13 mouse cellular contexts compared by ENCODE assay signal in the genomic region with DNA sequence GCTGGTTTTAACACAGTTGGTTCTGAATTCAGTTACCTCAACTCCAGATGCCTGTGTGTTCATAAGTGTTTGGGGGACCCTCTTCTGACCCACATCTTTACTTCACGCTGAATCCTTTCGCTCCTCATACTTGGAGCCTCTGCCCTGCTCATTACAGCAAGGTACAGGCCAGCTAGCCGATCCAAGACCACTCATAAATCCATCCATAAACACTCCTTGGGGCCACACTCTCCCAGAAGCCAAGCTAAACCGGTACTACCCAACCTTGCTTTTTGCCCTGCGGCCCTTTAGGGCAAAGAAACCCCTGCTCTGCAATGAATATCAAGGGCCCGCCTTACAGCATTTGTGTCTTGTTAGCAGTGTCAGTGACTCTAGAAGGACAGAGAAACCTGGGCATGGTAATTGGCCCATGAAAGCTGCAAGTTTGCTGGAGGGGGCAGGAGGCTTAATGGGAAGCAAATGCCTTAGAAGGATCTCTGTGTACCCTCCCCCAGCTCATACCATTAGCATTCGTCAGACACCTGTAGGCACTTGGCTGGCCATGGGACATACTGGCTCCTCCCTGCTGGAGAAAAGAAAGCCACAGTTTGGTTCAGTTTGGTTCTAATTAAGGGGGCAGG. TPM values are rescaled to one million over a fixed set of nuclear protein-coding genes. Genes with fewer than 3 reads are reported as not detected.
A peak's percentile ranks its signal among the peaks of the same experiment; 100 is the strongest.
DNase-seq lines count a peak whose midpoint lies in the region; ATAC-seq and TF ChIP-seq lines count a peak whose summit lies in the region.
"Had no signal": no experiment of that assay in that cellular context is flagged by ENCODE, and none has a peak within 500 bp of the region (broad histone marks: within the 10 kb centered on the region; RNA-seq: fewer than 3 reads in every experiment).

No protein-coding gene starts in this region.

- H3K27me3 ChIP-seq in kidney, postnatal 0 days (ENCODE audit: insufficient read depth, low read length) = no peaks in the 10 kb centered on the region
- no peaks in the 10 kb centered on the region for H3K27me3 ChIP-seq in liver, postnatal 0 days (ENCODE audit: insufficient read depth, low read length)

- H3K4me1 ChIP-seq in kidney, postnatal 0 days (replicated peaks; ENCODE audit: insufficient read depth, low read length) = peaks cover 9% of the 10 kb centered on the region
- no peaks in the 10 kb centered on the region for H3K4me1 ChIP-seq in liver, postnatal 0 days (ENCODE audit: insufficient read depth)

- H3K4me3 ChIP-seq in kidney, postnatal 0 days (replicated peaks; ENCODE audit: low read depth, low read length) = no peak overlapping the region
- no peak overlapping the region for H3K4me3 ChIP-seq in liver, postnatal 0 days (ENCODE audit: low read depth, low read length)
- H3K4me3 ChIP-seq: hindbrain, embryonic 12.5 days; myocyte had no signal

- H3K4me2 ChIP-seq in kidney, postnatal 0 days (ENCODE audit: low read length) = no peak overlapping the region
- H3K4me2 ChIP-seq in liver, postnatal 0 days (ENCODE audit: low read depth, low read length) = no peak overlapping the region
- H3K4me2 ChIP-seq: hindbrain, embryonic 12.5 days; liver, embryonic 11.5 days had no signal

- intact Hi-C loops in left cerebral cortex, postnatal 25 days (cut with DNase I) = no loop called here

- peak; percentile 23 for DNase-seq in kidney, adult 11 months
- no peak for DNase-seq in kidney, postnatal 14 days
- DNase-seq in Muller cell, postnatal 12 days (ENCODE audit: inconsistent ontology term) = peak; percentile 60
- peak; percentile 58 for DNase-seq in embryo, embryonic 9.5 days (ENCODE audit: extremely low spot score)
- DNase-seq in kidney, postnatal 0 days (ENCODE audit: low spot score) = no peak
- no peak for DNase-seq in adipocyte (ENCODE audit: low spot score)
- DNase-seq in liver, postnatal 0 days = no peak
- no peak for DNase-seq in left cerebral cortex, postnatal 25 days (ENCODE audit: low spot score in 2 of 2)
- DNase-seq: cerebellum, postnatal 14 days had no signal

- TF ChIP-seq EP300 in liver, postnatal 0 days (IDR thresholded peaks at IDR 0.05; ENCODE audit: low read depth) = no peak

- no peak for TF ChIP-seq CTCF in kidney, postnatal 0 days (IDR thresholded peaks at IDR 0.05; ENCODE audit: low read depth)
- TF ChIP-seq CTCF in liver, postnatal 0 days (IDR thresholded peaks at IDR 0.05; ENCODE audit: low read depth) = no peak

- H3K9ac ChIP-seq in kidney, postnatal 0 days (ENCODE audit: low read depth, low read length) = no peak overlapping the region
- H3K9ac ChIP-seq in liver, postnatal 0 days (replicated peaks) = no peak overlapping the region
- H3K9ac ChIP-seq: hindbrain, embryonic 12.5 days had no signal

- ATAC-seq in kidney, postnatal 0 days (replicated peaks; ENCODE audit: low FRiP score, low read depth) = peak; percentile 64
- ATAC-seq in liver, postnatal 0 days = no peak
- ATAC-seq: CD4-positive, CD25-positive, alpha-beta regulatory T cell, adult 4 months had no signal

- H3K27ac ChIP-seq in kidney, postnatal 0 days = peak overlapping the region; percentile 36; the same call in 1 of the 2 replicates
- no peak overlapping the region for H3K27ac ChIP-seq in liver, postnatal 0 days (ENCODE audit: low read depth)

- 43% methylated on average over 7 of the region's 7 CpGs for WGBS in kidney, postnatal 0 days
- 67% methylated on average over 7 of the region's 7 CpGs for WGBS in liver, postnatal 0 days (ENCODE audit: insufficient replicate concordance)

- H3K9me3 ChIP-seq in kidney, postnatal 0 days (replicated peaks; ENCODE audit: low read length) = no peaks in the 10 kb centered on the region
- H3K9me3 ChIP-seq in liver, postnatal 0 days (ENCODE audit: low read length) = no peaks in the 10 kb centered on the region

- H3K36me3 ChIP-seq in kidney, postnatal 0 days (ENCODE audit: insufficient read depth, low read length) = no peaks in the 10 kb centered on the region
- no peaks in the 10 kb centered on the region for H3K36me3 ChIP-seq in liver, postnatal 0 days (replicated peaks; ENCODE audit: insufficient read depth, low read length)
- H3K36me3 ChIP-seq: hindbrain, embryonic 12.5 days had no signal

RNA-seq across cellular contexts. Expression of a gene that starts 59.1 kb away (rescaled TPM):
- 26.5 and 29.6 TPM in 2 replicates for polyA plus RNA-seq in kidney, postnatal 0 days (2015; fragmentation: Nextera tagmentation; extraction: Ambion mirVana)
- polyA plus RNA-seq in liver, postnatal 0 days (2015; fragmentation: Nextera tagmentation; extraction: Ambion mirVana) = 7.3 and 8.6 TPM in 2 replicates
- 1 to 10 TPM; 8.4 to 9.2 TPM for total RNA-seq in left cerebral cortex, postnatal 25 days (2021)

RNA-seq across cellular contexts. Expression of a gene that starts 59.1 kb away (rescaled TPM):
- polyA plus RNA-seq in kidney, postnatal 0 days (2015; fragmentation: Nextera tagmentation; extraction: Ambion mirVana) = 32.2 and 34.2 TPM in 2 replicates
- 8.8 and 9.4 TPM in 2 replicates for polyA plus RNA-seq in liver, postnatal 0 days (2015; fragmentation: Nextera tagmentation; extraction: Ambion mirVana)
- total RNA-seq in left cerebral cortex, postnatal 25 days (2021) = 10 to 100 TPM; 23.5 to 25.2 TPM

Comparison
In these comparisons a context has a peak if more than half of its experiments do, and no peak if none do; other contexts are left out.
1. DNase-seq: peak in kidney, adult 11 months (single experiment), Muller cell, postnatal 12 days (single experiment) and embryo, embryonic 9.5 days (single experiment); none in kidney, postnatal 14 days (single experiment), kidney, postnatal 0 days (single experiment), adipocyte (single experiment), liver, postnatal 0 days (single experiment) and left cerebral cortex, postnatal 25 days (0 of 2).